Mouse (Mus musculus) cerebellum, adult 2 months (tissue): ENCODE measurements around the gene Afmid.

Experiments used
- CTCF ChIP-seq: fragments of 200-500 bp; IDR thresholded peaks from 2 replicates; pipeline ENCODE4 v1.5.1; 2011; ENCODE audit warnings: low read depth, mild to moderate bottlenecking, control low read depth, low read length, moderate library complexity, borderline replicate concordance; ENCODE audit not compliant: insufficient read depth
- POLR2A ChIP-seq: fragments of 200-500 bp; IDR thresholded peaks from 2 replicates; pipeline ENCODE4 v1.6.1; 2011; ENCODE audit warnings: low read length, control low read depth, borderline replicate concordance; ENCODE audit not compliant: insufficient read depth

- TF ChIP-seq CTCF (no peak), POLR2A (no peak)
Observed at GRCm38 (mm10) chr11:117781993-117782704, 43.6 kb upstream of the Afmid start, which contains the start of the genes Tmc8 and Tmc6.
